Mouse (Mus musculus) embryo, embryonic 11.5 days (tissue): ENCODE measurements around the gene Tmem119.

Experiments
- DNase-seq: peaks from one replicate; pipeline ENCODE4 v3.0.0-alpha.2; 2012; ENCODE audit warnings: low read depth, low spot score

The Tmem119 gene

DNA sequence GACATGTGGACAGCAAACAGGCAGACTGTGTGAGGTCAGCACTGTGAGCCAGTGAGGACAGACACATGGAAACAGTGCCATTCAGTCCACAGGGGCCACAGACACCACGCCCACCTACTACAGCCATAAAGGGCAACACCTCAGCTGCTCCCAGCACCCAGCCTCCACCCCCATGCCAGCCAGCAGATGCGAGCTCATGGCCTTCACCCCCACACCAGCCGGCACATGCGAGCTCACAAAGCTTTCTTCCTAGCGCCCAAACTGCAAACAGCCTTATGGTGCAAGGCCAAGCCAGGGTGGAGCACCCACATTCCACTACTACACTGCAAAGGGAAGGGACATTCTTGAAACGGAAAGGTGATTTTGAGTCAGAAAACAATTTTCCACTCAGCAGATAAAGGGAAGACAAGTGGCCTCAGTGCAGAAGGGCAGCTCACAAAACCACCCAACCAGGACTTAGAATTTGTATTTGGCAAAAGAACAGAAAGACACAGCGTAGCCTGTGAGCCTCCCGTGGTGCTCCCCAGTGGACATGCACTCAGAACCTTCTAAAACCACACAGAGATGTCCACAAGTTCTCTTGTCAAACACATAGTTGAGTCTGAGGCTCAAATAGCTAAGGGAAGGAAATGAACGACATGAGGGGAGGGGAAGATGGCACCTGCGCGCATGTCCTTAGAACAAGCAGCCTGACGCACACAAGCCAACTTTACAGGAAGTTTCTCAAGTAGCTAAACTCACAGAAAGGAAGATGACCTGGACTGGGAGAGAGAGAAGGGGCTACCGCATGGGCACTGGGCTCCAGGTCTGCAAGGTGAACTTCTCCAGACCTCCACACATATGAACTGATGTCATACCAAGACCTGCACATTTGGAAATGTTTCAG lies 34.4 kb downstream of the Tmem119 start:
- no peak for DNase-seq

GRCm38 (mm10) chr5:113764426-113764825 lies 35.9 kb downstream of the Tmem119 start:
- no peak for DNase-seq

- no peak for DNase-seq
Measured at GRCm38 (mm10) chr5:113761585-113761984, 38.7 kb downstream of the Tmem119 start.

GRCm38 (mm10) chr5:113755347-113756030 lies 44.8 kb downstream of the Tmem119 start:
- no peak for DNase-seq

DNA sequence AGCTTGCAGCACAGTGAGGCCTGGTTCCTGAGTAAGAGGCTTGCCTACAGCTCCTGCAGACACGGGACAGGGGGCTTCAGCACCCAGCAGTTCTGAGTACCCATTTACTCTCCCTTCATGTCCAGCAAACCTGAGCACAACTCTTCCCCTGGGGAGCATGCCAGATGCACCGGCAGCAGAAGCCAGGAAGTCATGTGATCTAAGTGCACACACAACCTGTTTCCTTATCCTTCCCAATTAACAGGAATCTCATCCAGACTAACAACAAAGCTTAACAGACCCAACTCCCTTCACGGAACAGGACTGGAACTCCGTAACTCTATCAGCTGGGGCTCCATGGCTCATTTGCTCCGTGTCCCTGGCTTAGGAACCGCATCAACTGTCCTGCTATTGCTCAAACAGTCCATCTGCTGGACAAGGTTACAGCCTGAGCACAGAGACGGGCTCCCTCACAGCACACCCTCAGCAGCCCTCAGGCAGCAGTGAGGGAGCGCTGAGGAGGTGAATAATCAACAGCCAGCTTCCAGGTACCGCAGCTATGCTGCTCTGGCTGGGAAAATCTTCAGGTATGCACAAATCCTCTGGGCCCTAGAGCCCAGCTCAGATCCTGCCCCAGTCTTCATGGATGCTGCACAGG lies 48.7 kb downstream of the Tmem119 start:
- DNase-seq: no peak

DNA sequence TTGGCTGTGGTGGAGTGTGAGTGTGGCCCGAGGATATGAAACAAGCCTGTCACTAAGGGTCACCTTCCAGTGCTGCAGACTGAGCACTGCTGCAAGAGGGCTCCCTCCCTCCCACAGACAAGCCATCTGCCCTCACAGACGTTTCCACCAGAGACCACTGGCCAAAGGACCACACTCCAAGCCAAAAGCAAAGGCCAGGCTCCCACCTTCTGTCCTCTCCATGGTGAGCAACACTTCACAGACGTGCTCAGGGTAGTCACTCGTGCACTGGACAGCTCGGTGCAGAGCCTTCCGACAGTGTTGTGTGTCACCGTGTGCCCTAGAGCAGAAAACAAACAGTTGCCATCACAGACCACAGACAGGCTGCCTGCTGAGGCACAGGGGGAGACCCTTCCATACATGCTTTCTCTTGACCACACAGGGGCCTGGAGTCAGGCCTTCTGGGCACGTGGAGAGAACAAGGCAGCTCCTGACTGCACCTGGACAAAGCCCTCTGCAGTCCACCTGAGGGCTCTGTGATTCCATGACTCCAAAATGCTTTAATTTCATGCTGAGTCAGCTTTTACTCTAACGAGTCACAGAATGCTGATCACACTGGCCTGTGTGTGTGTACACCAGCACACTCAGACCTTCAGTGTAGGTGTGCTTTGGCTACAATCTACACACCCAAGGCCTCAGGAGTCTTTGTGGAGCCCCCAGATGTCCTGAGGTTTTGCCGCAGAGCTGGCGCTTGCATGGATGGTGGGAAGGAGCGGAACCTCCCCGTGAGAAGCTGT lies 51.6 kb downstream of the Tmem119 start:
- DNase-seq: no peak

- no peak for DNase-seq
Measured at GRCm38 (mm10) chr5:113747629-113748028, 52.7 kb downstream of the Tmem119 start.
